ENCODE assay signal across 25 mouse cellular contexts in the genomic region with DNA sequence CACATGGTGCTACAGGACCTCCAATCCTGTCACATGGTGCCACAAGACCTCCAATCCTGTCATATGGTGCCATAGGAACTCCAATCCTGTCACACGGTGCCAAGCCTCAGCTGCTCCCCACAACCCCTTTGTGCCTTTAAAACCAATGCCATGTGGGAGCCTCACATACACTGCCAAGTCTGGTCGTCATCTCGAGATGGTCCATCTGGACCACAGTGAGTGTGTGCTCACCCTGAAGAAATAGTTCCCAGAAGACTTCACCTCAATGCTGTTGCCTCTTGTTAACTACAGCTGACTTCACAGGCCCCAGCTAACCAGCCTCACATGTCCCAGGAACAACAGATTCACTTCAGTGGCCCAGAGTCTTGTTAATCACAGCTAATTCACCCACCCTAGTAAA. TPM values are rescaled to one million over a fixed set of nuclear protein-coding genes. Genes with fewer than 3 reads are reported as not detected.
DNase-seq lines count a peak whose midpoint lies in the region; ATAC-seq and TF ChIP-seq lines count a peak whose summit lies in the region.
"Had no signal": no experiment of that assay in that cellular context is flagged by ENCODE, and none has a peak within 500 bp of the region (broad histone marks: within the 10 kb centered on the region; RNA-seq: fewer than 3 reads in every experiment).

No protein-coding gene starts in this region.

- 13% methylated on average over 3 of the region's 3 CpGs for WGBS in cerebellum, adult 2 months
- WGBS in kidney, embryonic 15.5 days: 89% methylated on average over 3 of the region's 3 CpGs
- WGBS in midbrain, postnatal 0 days: 88% methylated on average over 3 of the region's 3 CpGs
- 87% methylated on average over 3 of the region's 3 CpGs for WGBS in midbrain, embryonic 14.5 days
- WGBS in heart, embryonic 10.5 days: 85% methylated on average over 3 of the region's 3 CpGs

- no peaks in the 10 kb centered on the region for H3K36me3 ChIP-seq in kidney, embryonic 15.5 days
- H3K36me3 ChIP-seq in midbrain, postnatal 0 days (ENCODE audit: insufficient read depth, low read length): no peaks in the 10 kb centered on the region
- no peaks in the 10 kb centered on the region for H3K36me3 ChIP-seq in midbrain, embryonic 14.5 days (ENCODE audit: control insufficient read depth, insufficient read depth, low read length)
- H3K36me3 ChIP-seq in heart, embryonic 10.5 days: no peaks in the 10 kb centered on the region
- H3K36me3 ChIP-seq: embryonic facial prominence, embryonic 10.5 days; embryonic facial prominence, embryonic 12.5 days; forebrain, embryonic 15.5 days; G1E had no signal

- peak; percentile 45 to 60 for DNase-seq in cerebellum, postnatal 10 days
- DNase-seq in cerebellum, adult 2 months: no peak
- peak; percentile 2 for DNase-seq in kidney, postnatal 10 days
- peak; percentile 49 for DNase-seq in midbrain, postnatal 0 days (ENCODE audit: low spot score)
- no peak for DNase-seq in midbrain, embryonic 14.5 days
- peak; percentile 19 for DNase-seq in Muller cell, postnatal 12 days (ENCODE audit: inconsistent ontology term)
- DNase-seq in heart, embryonic 10.5 days (ENCODE audit: low spot score): no peak
- DNase-seq: adrenal gland, adult 8-10 months; adrenal gland, postnatal 14 days; adrenal gland, postnatal 36 days; B cell, adult 2 months; cerebellum, adult 11-12 months; cerebellum, adult 8-10 months; cerebellum, adult 9-11 months; cerebellum, postnatal 25 days; forebrain, postnatal 0 days had no signal

- H3K4me3 ChIP-seq in cerebellum, adult 2 months (replicated peaks; ENCODE audit: insufficient read depth, low read depth, low read length): no peak overlapping the region
- H3K4me3 ChIP-seq in kidney, embryonic 15.5 days (replicated peaks): no peak overlapping the region
- no peak overlapping the region for H3K4me3 ChIP-seq in midbrain, postnatal 0 days (ENCODE audit: low read depth, low read length)
- no peak overlapping the region for H3K4me3 ChIP-seq in midbrain, embryonic 14.5 days (replicated peaks; ENCODE audit: low read depth, low read length)
- H3K4me3 ChIP-seq in heart, embryonic 10.5 days: no peak overlapping the region
- H3K4me3 ChIP-seq: embryonic facial prominence, embryonic 10.5 days; embryonic facial prominence, embryonic 12.5 days; forebrain, embryonic 13.5 days; forebrain, embryonic 15.5 days had no signal

- no peaks in the 10 kb centered on the region for H3K9me3 ChIP-seq in kidney, embryonic 15.5 days (replicated peaks)
- H3K9me3 ChIP-seq in midbrain, postnatal 0 days (ENCODE audit: low read length): no peaks in the 10 kb centered on the region
- no peaks in the 10 kb centered on the region for H3K9me3 ChIP-seq in midbrain, embryonic 14.5 days (ENCODE audit: control insufficient read depth, low read length)
- H3K9me3 ChIP-seq in heart, embryonic 10.5 days: no peaks in the 10 kb centered on the region
- H3K9me3 ChIP-seq: embryonic facial prominence, embryonic 12.5 days; forebrain, embryonic 13.5 days; forebrain, embryonic 15.5 days had no signal

- no peak for ATAC-seq in kidney, embryonic 15.5 days (replicated peaks; ENCODE audit: low FRiP score)
- ATAC-seq in midbrain, postnatal 0 days (ENCODE audit: low FRiP score): no peak
- no peak for ATAC-seq in midbrain, embryonic 14.5 days (ENCODE audit: low FRiP score, low TSS enrichment)
- ATAC-seq: activated CD4-positive, CD25-positive, alpha-beta regulatory T cell, adult 4 months; CD4-positive, CD25-positive, alpha-beta regulatory T cell, adult 4 months; forebrain, embryonic 13.5 days; forebrain, embryonic 15.5 days; forebrain, postnatal 0 days had no signal

- no peak for TF ChIP-seq CTCF in cerebellum, adult 2 months (IDR thresholded peaks at IDR 0.05; ENCODE audit: borderline replicate concordance, insufficient read depth, low read depth, low read length)
- no peak for TF ChIP-seq CTCF in midbrain, postnatal 0 days (IDR thresholded peaks at IDR 0.05)

- no peaks in the 10 kb centered on the region for H3K4me1 ChIP-seq in cerebellum, adult 2 months (ENCODE audit: control insufficient read depth, insufficient read depth, low read length)
- H3K4me1 ChIP-seq in kidney, embryonic 15.5 days: no peaks in the 10 kb centered on the region
- no peaks in the 10 kb centered on the region for H3K4me1 ChIP-seq in midbrain, postnatal 0 days (ENCODE audit: insufficient read depth, low read length)
- no peaks in the 10 kb centered on the region for H3K4me1 ChIP-seq in midbrain, embryonic 14.5 days (ENCODE audit: control insufficient read depth, insufficient read depth, low read length)
- no peaks in the 10 kb centered on the region for H3K4me1 ChIP-seq in heart, embryonic 10.5 days
- H3K4me1 ChIP-seq: embryonic facial prominence, embryonic 10.5 days; embryonic facial prominence, embryonic 12.5 days; forebrain, embryonic 13.5 days; forebrain, embryonic 15.5 days had no signal

- no peaks in the 10 kb centered on the region for H3K27me3 ChIP-seq in cerebellum, adult 2 months (ENCODE audit: control insufficient read depth, insufficient read depth, low read length)
- H3K27me3 ChIP-seq in kidney, embryonic 15.5 days: no peaks in the 10 kb centered on the region
- no peaks in the 10 kb centered on the region for H3K27me3 ChIP-seq in midbrain, postnatal 0 days (ENCODE audit: insufficient read depth, low read length)
- H3K27me3 ChIP-seq in midbrain, embryonic 14.5 days (ENCODE audit: control insufficient read depth, insufficient read depth, low read length): no peaks in the 10 kb centered on the region
- no peaks in the 10 kb centered on the region for H3K27me3 ChIP-seq in heart, embryonic 10.5 days (ENCODE audit: insufficient read depth, poor library complexity, severe bottlenecking)
- H3K27me3 ChIP-seq: CH12.LX; embryonic facial prominence, embryonic 12.5 days; forebrain, embryonic 13.5 days; forebrain, embryonic 15.5 days had no signal

- no peak overlapping the region for H3K27ac ChIP-seq in cerebellum, adult 2 months (ENCODE audit: insufficient read depth, low read length)
- no peak overlapping the region for H3K27ac ChIP-seq in kidney, embryonic 15.5 days
- H3K27ac ChIP-seq in midbrain, postnatal 0 days (ENCODE audit: low read depth, low read length): no peak overlapping the region
- H3K27ac ChIP-seq in midbrain, embryonic 14.5 days (replicated peaks; ENCODE audit: low read depth, low read length): no peak overlapping the region
- H3K27ac ChIP-seq in heart, embryonic 10.5 days: no peak overlapping the region
- H3K27ac ChIP-seq: embryonic facial prominence, embryonic 10.5 days; embryonic facial prominence, embryonic 12.5 days; forebrain, embryonic 13.5 days; forebrain, embryonic 15.5 days had no signal

- H3K4me2 ChIP-seq in kidney, embryonic 15.5 days: no peak overlapping the region
- H3K4me2 ChIP-seq in midbrain, postnatal 0 days (ENCODE audit: low read depth, low read length, poor library complexity, severe bottlenecking): no peak overlapping the region
- H3K4me2 ChIP-seq in midbrain, embryonic 14.5 days (ENCODE audit: low read length): no peak overlapping the region
- H3K4me2 ChIP-seq: embryonic facial prominence, embryonic 12.5 days; forebrain, embryonic 13.5 days; forebrain, embryonic 15.5 days had no signal

- no peak overlapping the region for H3K9ac ChIP-seq in kidney, embryonic 15.5 days
- H3K9ac ChIP-seq in midbrain, postnatal 0 days (replicated peaks; ENCODE audit: low read length, poor library complexity, severe bottlenecking): no peak overlapping the region
- no peak overlapping the region for H3K9ac ChIP-seq in midbrain, embryonic 14.5 days (replicated peaks; ENCODE audit: low read length)
- H3K9ac ChIP-seq: embryonic facial prominence, embryonic 12.5 days; forebrain, embryonic 13.5 days; forebrain, embryonic 15.5 days; forebrain, postnatal 0 days had no signal

- no peak for TF ChIP-seq POLR2A in cerebellum, adult 2 months (IDR thresholded peaks at IDR 0.05; ENCODE audit: borderline replicate concordance, insufficient read depth, low read length)

RNA-seq across cellular contexts. Expression of a gene that starts 23.2 kb away (rescaled TPM):
- 16.1 and 17.0 TPM in 2 replicates for polyA plus RNA-seq in cerebellum, adult 2 months (2012; rRNA removed)
- 56.2 and 59.0 TPM in 2 replicates for polyA plus RNA-seq in kidney, embryonic 15.5 days (2015; fragmentation: Nextera tagmentation; extraction: Ambion mirVana)
- total RNA-seq in midbrain, postnatal 0 days (2014; rRNA removed): 22.7 and 25.8 TPM in 2 replicates
- 88.6 and 89.5 TPM in 2 replicates for polyA plus RNA-seq in midbrain, postnatal 0 days (2015; fragmentation: Nextera tagmentation; extraction: Ambion mirVana)
- 75.0 and 83.1 TPM in 2 replicates for polyA plus RNA-seq in midbrain, embryonic 14.5 days (2014; fragmentation: Nextera tagmentation; extraction: Ambion mirVana)
- 29.4 and 36.6 TPM in 2 replicates for polyA plus RNA-seq in heart, embryonic 10.5 days (2016; fragmentation: Nextera tagmentation; extraction: Ambion mirVana)

Comparison
In these comparisons a context has a peak if more than half of its experiments do, and no peak if none do; other contexts are left out.
1. DNase-seq: peak in cerebellum, postnatal 10 days (2 of 2), kidney, postnatal 10 days (single experiment), midbrain, postnatal 0 days (single experiment) and Muller cell, postnatal 12 days (single experiment); none in cerebellum, adult 2 months (0 of 2), midbrain, embryonic 14.5 days (single experiment) and heart, embryonic 10.5 days (single experiment).